Mouse (Mus musculus) heart, embryonic 14.5 days (tissue): ENCODE data around the gene Gm42421. TPM values are rescaled to one million over a fixed set of nuclear protein-coding genes. Genes with fewer than 3 reads are reported as not detected.
A peak's percentile ranks its signal among the peaks of the same experiment; 100 is the strongest.

Source experiments
- ATAC-seq: fragments of 200-750 bp; cut with Nextera tagmentation; 2 replicates; pipeline ENCODE4 v1.8.0; 2017; ENCODE audit warnings: low read depth, moderate TSS enrichment; ENCODE audit not compliant: insufficient number of reproducible peaks, insufficient read depth, low FRiP score
- H3K27ac ChIP-seq, 2 experiments: fragments of 200-500 bp in 1 of 2; fragments of 300-500 bp in 1 of 2; sonication (generic) in 1 of 2; replicated peaks in 1 of 2; 2 replicates each; pipeline ENCODE4 v1.5.1; 2012 to 2014; ENCODE audit warnings: low read depth in 2 of 2, low read length in 2 of 2, control low read depth in 1 of 2, mild to moderate bottlenecking in 1 of 2, mixed read lengths in 1 of 2; ENCODE audit not compliant: control insufficient read depth in 1 of 2, insufficient read depth in 1 of 2
- H3K27me3 ChIP-seq: fragments of 300-500 bp; sonication (generic); 2 replicates; pipeline ENCODE4 v1.6.1; 2014; ENCODE audit warnings: mild to moderate bottlenecking, low read length, control low read depth; ENCODE audit not compliant: control insufficient read depth, insufficient read depth
- H3K36me3 ChIP-seq: fragments of 300-500 bp; sonication (generic); 2 replicates; pipeline ENCODE4 v1.6.1; 2014; ENCODE audit warnings: mild to moderate bottlenecking, control low read depth, low read length, mixed read lengths; ENCODE audit not compliant: control insufficient read depth, insufficient read depth
- H3K4me1 ChIP-seq, 2 experiments: fragments of 200-500 bp in 1 of 2; fragments of 300-500 bp in 1 of 2; sonication (generic) in 1 of 2; 2 replicates each; pipeline ENCODE4 v1.6.1; 2012 to 2014; ENCODE audit warnings: low read length in 2 of 2, control low read depth in 1 of 2, mixed read lengths in 1 of 2; ENCODE audit not compliant: control insufficient read depth in 2 of 2, insufficient read depth in 2 of 2
- H3K4me2 ChIP-seq: fragments of 300-500 bp; sonication (generic); 2 replicates; pipeline ENCODE4 v1.6.1; 2014; ENCODE audit warnings: mild to moderate bottlenecking, low read length
- H3K4me3 ChIP-seq, 2 experiments: fragments of 200-500 bp in 1 of 2; fragments of 300-500 bp in 1 of 2; sonication (generic) in 1 of 2; 2 replicates each; pipeline ENCODE4 v1.5.1; 2012 to 2014; ENCODE audit warnings: low read length in 2 of 2, mild to moderate bottlenecking in 2 of 2, control low read depth in 1 of 2, low read depth in 1 of 2, moderate library complexity in 1 of 2; ENCODE audit not compliant: control insufficient read depth in 1 of 2, insufficient read depth in 1 of 2
- H3K9ac ChIP-seq: fragments of 300-500 bp; sonication (generic); 2 replicates; pipeline ENCODE4 v1.6.1; 2014; ENCODE audit warnings: mild to moderate bottlenecking, low read length
- H3K9me3 ChIP-seq: fragments of 300-500 bp; sonication (generic); 2 replicates; pipeline ENCODE4 v1.6.1; 2016; ENCODE audit warnings: low read length, control low read depth; ENCODE audit not compliant: control insufficient read depth
- WGBS: fragments of 180-500 bp; shearing (Covaris S2); extraction: QIAGEN DNeasy Blood & Tissue Kit; methylation state at CpG from one replicate; pipeline ENCODE4 v1.1.7; 2014; 5-methylcytosine and 5-hydroxymethylcytosine counted together
- polyA plus RNA-seq: library from polyadenylated mRNA; unstranded; fragments of >200 nt; fragmentation: Nextera tagmentation; extraction: Ambion mirVana; gene quantifications from 2 replicates; pipeline ENCODE4 v1.2.1, GENCODE M21; 2014

Gene Gm42421
- polyA plus RNA-seq, 1 experiment from 2014 or later: 0.70 TPM

GRCm38 (mm10) chr5:143961176-143961575 lies 33.2 kb downstream of the Gm42421 start:
- WGBS: 77% methylated on average over 8 of the region's 8 CpGs
- Histone ChIP-seq H3K9me3 (0 out of 2 replicates have a peak, but pooled peaks cover 2% of the 10 kb centered on the region), H3K9ac (no peak overlapping the region), H3K36me3 (no peaks in the 10 kb centered on the region), H3K4me3 (no peak overlapping the region), H3K4me1 (no peaks in the 10 kb centered on the region), H3K4me2 (no peak overlapping the region), H3K27ac (no peak overlapping the region), H3K27me3 (no peaks in the 10 kb centered on the region)
- no peak for ATAC-seq

- Histone ChIP-seq H3K27ac (no peak overlapping the region), H3K4me1 (no peaks in the 10 kb centered on the region), H3K4me2 (no peak overlapping the region), H3K27me3 (no peaks in the 10 kb centered on the region), H3K36me3 (no peaks in the 10 kb centered on the region), H3K9ac (no peak overlapping the region), H3K9me3 (no peaks in the 10 kb centered on the region), H3K4me3 (no peak overlapping the region)
- WGBS: 76% methylated on average over 12 of the region's 12 CpGs
- ATAC-seq: no peak
These were observed 37.8 kb downstream of the Gm42421 start for GRCm38 (mm10) chr5:143965586-143966345.

- no peaks in the 10 kb centered on the region for H3K27me3 ChIP-seq
- no peak overlapping the region for H3K4me2 ChIP-seq
- H3K4me1 ChIP-seq: no peaks in the 10 kb centered on the region
- no peak overlapping the region for H3K4me3 ChIP-seq
- H3K9ac ChIP-seq: no peak overlapping the region
- no peak overlapping the region for H3K27ac ChIP-seq
- H3K36me3 ChIP-seq: no peaks in the 10 kb centered on the region
- ATAC-seq: no peak
- WGBS: 85% methylated on average over 12 of the region's 12 CpGs
- no peaks in the 10 kb centered on the region for H3K9me3 ChIP-seq
These were observed 38.7 kb downstream of the Gm42421 start for GRCm38 (mm10) chr5:143966671-143967070.

- no peak overlapping the region for H3K4me3 ChIP-seq
- H3K4me1 ChIP-seq: peaks cover 0 to 2% of the 10 kb centered on the region in 2 experiments; a peak in 1 of 4 replicates
- H3K9me3 ChIP-seq: no peaks in the 10 kb centered on the region
- H3K36me3 ChIP-seq: no peaks in the 10 kb centered on the region
- no peak overlapping the region for H3K9ac ChIP-seq
- H3K4me2 ChIP-seq: no peak overlapping the region
- no peak for ATAC-seq
- 23% methylated on average over 3 of the region's 3 CpGs for WGBS
- no peak overlapping the region for H3K27ac ChIP-seq
- no peaks in the 10 kb centered on the region for H3K27me3 ChIP-seq
These were observed 44.7 kb downstream of the Gm42421 start for GRCm38 (mm10) chr5:143972628-143973027.

GRCm38 (mm10) chr5:143974931-143975630 lies 47.1 kb downstream of the Gm42421 start:
- Histone ChIP-seq H3K27ac (no peak overlapping the region), H3K4me1 (peaks cover 0 to 2% of the 10 kb centered on the region in 2 experiments; a peak in 1 of 4 replicates), H3K27me3 (no peaks in the 10 kb centered on the region), H3K4me3 (no peak overlapping the region), H3K9me3 (no peaks in the 10 kb centered on the region), H3K36me3 (no peaks in the 10 kb centered on the region), H3K4me2 (no peak overlapping the region), H3K9ac (no peak overlapping the region)
- 49% methylated on average over 4 of the region's 4 CpGs for WGBS
- peak; percentile 61; the same call in 1 of the 2 replicates for ATAC-seq

- Histone ChIP-seq H3K36me3 (no peaks in the 10 kb centered on the region), H3K27me3 (no peaks in the 10 kb centered on the region), H3K4me2 (no peak overlapping the region), H3K4me1 (peaks cover 0 to 2% of the 10 kb centered on the region in 2 experiments; a peak in 1 of 4 replicates), H3K9me3 (no peaks in the 10 kb centered on the region), H3K9ac (no peak overlapping the region), H3K4me3 (no peak overlapping the region), H3K27ac (no peak overlapping the region)
- ATAC-seq: no peak
- 48% methylated on average over 2 of the region's 2 CpGs for WGBS
These were observed 47.6 kb downstream of the Gm42421 start for GRCm38 (mm10) chr5:143975631-143975933.

GRCm38 (mm10) chr5:143976232-143976631 lies 48.3 kb downstream of the Gm42421 start:
- no peaks in the 10 kb centered on the region for H3K36me3 ChIP-seq
- no peak overlapping the region for H3K4me3 ChIP-seq
- H3K9me3 ChIP-seq: no peaks in the 10 kb centered on the region
- no peak overlapping the region for H3K4me2 ChIP-seq
- no peak overlapping the region for H3K9ac ChIP-seq
- no peak overlapping the region for H3K27ac ChIP-seq
- H3K27me3 ChIP-seq: no peaks in the 10 kb centered on the region
- ATAC-seq: no peak
- peaks cover 0 to 6% of the 10 kb centered on the region in 2 experiments; a peak in 3 of 4 replicates for H3K4me1 ChIP-seq
- 78% methylated on average over 11 of the region's 11 CpGs for WGBS
